Mouse (Mus musculus) megakaryocyte-erythroid progenitor cell, adult 5 weeks (primary cell): Measurements from ENCODE around the gene 2310061I04Rik. TPM values are rescaled to one million over a fixed set of nuclear protein-coding genes. Genes with fewer than 3 reads are reported as not detected.

Source experiments
- polyA plus RNA-seq: library from polyadenylated mRNA; stranded (reverse); fragments of >175 nt; gene quantifications from 2 replicates; pipeline ENCODE4 v1.2.3, GENCODE M21; 2012

2310061I04Rik gene
- 115 and 120 TPM in 2 replicates for polyA plus RNA-seq

DNA sequence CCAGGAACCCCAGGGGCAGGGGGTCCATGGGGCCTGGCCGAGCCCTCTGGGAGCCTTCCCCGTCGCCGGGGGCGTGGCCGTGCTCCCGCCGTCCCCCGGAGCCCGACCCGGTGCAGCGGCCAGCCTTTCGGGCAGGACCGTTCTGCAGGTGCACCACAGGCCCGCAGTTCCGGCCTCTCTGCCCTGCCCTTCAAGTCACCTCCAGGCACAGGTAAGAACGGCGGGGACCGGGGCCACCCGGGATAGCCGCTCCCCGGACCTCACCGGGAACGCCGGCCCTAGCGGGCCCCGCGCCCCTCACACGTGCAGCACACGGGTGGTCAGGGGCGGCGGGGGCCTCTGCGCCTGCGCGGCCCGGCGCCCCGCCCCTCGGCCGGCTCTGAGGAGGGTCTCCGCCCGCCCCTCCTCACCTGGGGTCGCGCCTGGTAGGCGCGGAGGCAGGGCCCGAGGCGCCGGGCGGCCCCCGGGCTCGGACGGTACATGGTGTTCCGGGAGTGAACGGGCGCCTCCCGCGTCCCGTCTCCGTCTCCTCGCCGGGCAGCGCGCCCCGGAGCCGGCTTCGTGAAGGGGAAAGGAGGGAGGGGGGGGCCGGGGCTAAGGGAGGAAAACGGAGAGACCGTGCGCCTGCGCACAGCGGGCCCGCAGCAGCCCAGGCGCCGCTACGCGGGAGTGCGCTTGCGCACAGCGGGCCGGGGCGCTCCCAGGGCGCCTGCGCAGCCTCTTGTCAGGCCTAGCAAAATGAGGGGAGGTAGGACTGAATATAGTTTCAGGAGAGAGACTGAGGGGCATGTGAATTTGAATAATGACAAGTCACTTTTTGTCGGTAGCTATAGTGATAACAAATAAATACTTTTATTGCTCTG, at the start of gene 2310061I04Rik:
Gene 2310061I04Rik (minus strand): TSS at position 651 of the 863 bp plus-strand sequence.

DNA sequence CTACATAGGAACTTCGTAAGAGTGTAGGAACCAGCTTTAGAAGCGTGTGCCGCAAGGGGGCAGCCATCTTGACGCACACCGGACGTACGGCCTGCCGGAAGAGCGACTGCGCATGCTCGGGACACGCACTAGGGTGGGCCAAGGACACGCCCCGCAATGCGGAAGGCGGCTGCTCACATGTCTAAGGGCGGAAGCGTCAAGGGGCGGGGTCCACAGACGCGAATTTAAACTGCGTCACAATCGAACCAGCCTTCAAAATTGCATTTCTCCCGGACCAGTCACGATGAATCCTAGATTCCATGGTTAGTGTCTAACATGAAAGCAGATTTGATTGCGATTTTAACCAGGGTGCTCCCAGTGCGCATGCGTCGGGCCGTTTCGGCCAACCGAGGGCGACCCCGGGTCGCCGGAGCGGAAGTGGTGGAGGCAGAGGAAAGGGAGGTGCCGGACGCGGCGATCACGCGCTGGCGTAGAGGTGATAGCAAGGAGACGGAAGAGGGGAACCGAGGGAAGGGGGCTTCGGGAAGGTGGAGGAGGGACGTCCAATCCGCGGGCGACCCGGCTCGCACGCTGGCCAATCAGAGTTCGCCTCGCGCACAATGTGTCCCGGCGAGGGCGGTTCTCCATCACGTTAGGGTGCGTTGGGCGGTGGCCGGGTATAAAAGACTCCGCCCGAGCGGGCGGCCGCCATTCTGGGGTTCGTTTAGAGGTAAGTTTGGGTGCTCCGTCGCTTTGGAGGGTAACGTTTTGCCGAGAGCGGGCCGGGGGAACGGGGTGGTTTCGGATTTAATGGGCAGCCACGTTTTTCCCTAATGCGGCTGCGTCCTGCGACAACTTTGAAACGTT, 19.3 kb upstream of the 2310061I04Rik start, which contains the start of the genes Mrps18b and Ppp1r10:
Gene Mrps18b (minus strand): TSS at position 93 of the 846 bp plus-strand sequence.
Gene Ppp1r10 (plus strand): TSS at position 138 of the 846 bp plus-strand sequence.

DNA sequence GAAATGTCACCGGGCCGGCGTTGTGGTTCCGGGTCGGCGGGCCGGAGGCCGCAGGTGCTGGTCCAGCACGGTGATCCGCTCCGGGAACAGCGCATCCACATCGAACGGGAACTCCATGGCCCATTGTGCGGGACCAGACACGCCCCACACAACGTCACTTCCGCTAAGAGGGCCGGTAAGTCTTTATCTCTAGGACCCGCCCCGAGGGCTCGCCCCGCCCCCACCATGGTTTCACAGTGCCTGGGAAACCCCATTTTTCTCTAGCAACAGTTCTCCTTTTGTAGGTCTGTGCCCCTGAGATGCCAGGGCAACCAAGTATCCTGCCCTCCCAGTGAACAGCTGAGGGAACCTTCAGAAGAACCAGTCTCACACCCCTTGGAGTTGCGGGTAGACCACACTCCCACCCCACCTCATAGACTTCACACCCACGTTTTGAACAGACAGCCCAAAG, 12.7 kb upstream of the 2310061I04Rik start, which contains the start of gene Atat1:
Gene Atat1 (minus strand): TSS at position 157 of the 451 bp plus-strand sequence.

DNA sequence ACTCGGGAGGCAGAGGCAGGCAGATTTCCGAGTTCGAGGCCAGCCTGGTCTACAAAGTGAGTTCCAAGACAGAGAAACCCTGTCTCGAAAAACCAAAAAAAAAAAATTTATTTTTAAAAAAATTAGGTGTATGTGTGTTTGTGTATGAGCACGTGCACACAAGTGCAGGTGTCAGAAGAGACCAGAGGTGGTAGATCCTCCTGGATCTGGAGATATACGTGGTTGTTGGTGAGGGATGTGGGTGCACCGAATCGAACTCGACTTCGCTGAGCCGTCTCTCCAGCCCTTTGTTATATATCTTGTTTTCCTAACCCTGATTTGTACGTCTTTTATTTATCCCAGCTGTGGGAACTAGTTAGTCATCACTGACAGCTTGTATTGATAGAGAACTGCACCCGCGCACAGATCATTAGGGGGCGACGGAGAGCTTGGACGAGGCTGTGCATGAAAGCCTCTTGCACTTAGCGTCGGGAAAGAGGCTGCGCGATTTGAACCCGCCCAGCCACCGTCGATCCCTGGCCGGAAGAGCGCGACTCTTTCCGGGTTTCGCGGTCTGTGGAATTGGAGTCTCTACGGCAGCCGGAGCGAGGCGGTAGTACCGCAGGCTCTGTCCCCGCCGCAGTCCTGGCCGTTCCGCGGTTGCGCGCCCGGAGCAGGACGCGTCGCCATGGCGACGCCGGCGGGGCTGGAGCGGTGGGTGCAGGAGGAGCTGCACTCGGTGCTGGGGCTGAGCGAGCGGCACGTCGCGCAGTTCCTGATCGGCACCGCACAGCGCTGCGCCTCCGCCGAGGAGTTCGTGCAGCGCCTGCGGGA, 17.8 kb downstream of the 2310061I04Rik start, which contains the start of gene Dhx16:
Gene Dhx16 (plus strand): TSS at position 575 of the 813 bp plus-strand sequence.

DNA sequence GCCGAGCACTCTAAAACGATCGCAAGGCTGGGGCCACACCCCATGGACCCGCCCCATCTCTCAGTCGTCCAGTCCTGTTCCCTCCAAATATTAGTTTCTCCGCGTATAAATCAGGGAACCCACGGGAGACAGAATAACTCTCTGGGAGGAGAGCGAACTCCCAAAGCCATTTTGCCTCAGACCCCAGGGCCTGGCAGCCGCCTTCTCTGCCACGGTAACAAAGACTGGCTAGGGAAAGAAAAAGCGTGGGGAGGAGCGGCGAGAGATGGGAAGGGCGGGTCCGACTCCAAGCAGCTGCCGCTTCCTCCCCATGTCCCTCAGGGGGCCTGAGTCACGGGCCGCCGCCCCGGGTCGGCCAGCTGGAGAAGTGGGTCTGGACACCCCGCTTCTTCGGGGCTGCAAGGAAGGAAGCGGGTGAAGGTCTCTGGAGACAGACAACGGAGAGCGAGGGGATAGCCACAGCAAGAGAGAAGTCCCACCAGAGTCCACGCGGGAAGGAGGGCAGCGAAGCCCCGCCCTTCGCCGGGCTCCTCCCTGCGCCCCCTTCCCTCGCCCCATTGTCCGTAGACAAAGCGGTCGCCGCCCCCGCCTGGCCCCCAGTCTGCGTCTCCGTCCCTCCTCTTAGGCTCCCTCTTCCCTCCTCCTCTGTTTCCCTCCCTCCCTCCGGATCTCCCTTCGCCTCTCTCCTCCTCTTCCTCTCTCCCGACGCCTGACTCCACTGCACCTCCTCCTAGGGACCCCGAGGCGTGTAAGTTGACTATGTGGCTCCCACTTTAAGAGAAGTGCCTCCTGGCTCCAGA, 31.6 kb downstream of the 2310061I04Rik start, which contains the start of gene Ppp1r18:
Gene Ppp1r18 (plus strand): TSS at position 113 of the 800 bp plus-strand sequence.

DNA sequence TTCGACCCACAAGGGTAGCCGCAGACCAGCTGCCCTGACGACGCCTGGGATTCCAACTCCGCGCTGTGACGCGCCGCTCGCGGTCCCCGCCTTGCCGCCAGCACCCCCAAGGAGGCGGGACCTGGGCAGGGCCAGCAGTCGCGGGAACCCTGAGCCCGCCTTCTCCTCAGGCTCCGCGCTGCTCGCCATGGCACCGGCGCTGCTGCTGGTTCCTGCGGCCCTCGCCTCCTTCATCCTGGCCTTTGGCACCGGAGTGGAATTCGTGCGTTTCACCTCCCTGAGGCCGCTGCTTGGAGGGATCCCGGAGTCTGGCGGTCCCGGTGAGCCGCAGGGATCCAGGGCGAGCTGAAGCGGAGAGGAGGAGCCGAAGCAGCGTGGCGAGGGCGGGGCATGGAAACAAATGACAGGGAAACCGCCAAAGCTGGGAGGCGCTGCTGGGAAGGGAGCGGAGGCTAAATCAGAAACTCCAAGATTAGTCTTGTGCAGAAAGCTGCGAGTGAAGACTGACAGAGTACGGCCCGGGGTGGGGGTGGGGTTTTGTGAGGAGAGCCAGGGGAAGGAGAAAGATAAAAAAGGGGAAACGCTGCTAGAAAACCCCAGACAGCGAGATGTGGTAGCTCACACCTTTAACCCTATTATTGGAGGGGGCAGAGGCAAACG, 35.9 kb downstream of the 2310061I04Rik start, which contains the start of gene Nrm:
Gene Nrm (plus strand): TSS at position 121 of the 660 bp plus-strand sequence.

Other genes starting within 250 kb of the 2310061I04Rik start
- gene Vars2, start 229.8 kb downstream of the 2310061I04Rik start, polyA plus RNA-seq = 112 TPM in 2 replicates
- gene Gtf2h4, start 223.7 kb downstream of the 2310061I04Rik start, polyA plus RNA-seq = 41.9 and 44.9 TPM in 2 replicates
- 0.49 and 0.79 TPM in 2 replicates for gene Ddr1, start 192.8 kb downstream of the 2310061I04Rik start, polyA plus RNA-seq
- 131 and 159 TPM in 2 replicates for gene Ier3, start 75.7 kb downstream of the 2310061I04Rik start, polyA plus RNA-seq
- gene Flot1, start 74.2 kb downstream of the 2310061I04Rik start, polyA plus RNA-seq = 86.8 and 112 TPM in 2 replicates
- 310 and 318 TPM in 2 replicates for gene Tubb5, start 59.1 kb downstream of the 2310061I04Rik start, polyA plus RNA-seq
- gene Mdc1, start 55.9 kb downstream of the 2310061I04Rik start, polyA plus RNA-seq = 20.6 and 21.4 TPM in 2 replicates
- gene Nrm, start 36.1 kb downstream of the 2310061I04Rik start, polyA plus RNA-seq = 36.4 and 39.2 TPM in 2 replicates
- 108 and 116 TPM in 2 replicates for gene Ppp1r18, start 31.8 kb downstream of the 2310061I04Rik start, polyA plus RNA-seq
- 55.5 and 78.6 TPM in 2 replicates for gene Dhx16, start 17.6 kb downstream of the 2310061I04Rik start, polyA plus RNA-seq
- 20.1 and 28.3 TPM in 2 replicates for gene Atat1, start 12.6 kb upstream of the 2310061I04Rik start, polyA plus RNA-seq
- 7.6 and 13.3 TPM in 2 replicates for gene Mrps18b, start 19.0 kb upstream of the 2310061I04Rik start, polyA plus RNA-seq
- gene Ppp1r10, start 19.0 kb upstream of the 2310061I04Rik start, polyA plus RNA-seq = 37.9 and 38.9 TPM in 2 replicates
- 147 and 199 TPM in 2 replicates for gene Abcf1, start 72.3 kb upstream of the 2310061I04Rik start, polyA plus RNA-seq
- gene Gnl1, start 82.4 kb upstream of the 2310061I04Rik start, polyA plus RNA-seq = 103 and 140 TPM in 2 replicates
- gene Prr3, start 82.8 kb upstream of the 2310061I04Rik start, polyA plus RNA-seq = 43.9 and 60.7 TPM in 2 replicates
- 0.94 and 2.0 TPM in 2 replicates for gene H2-T24, start 123.1 kb upstream of the 2310061I04Rik start, polyA plus RNA-seq
- gene H2-T23, start 135.4 kb upstream of the 2310061I04Rik start, polyA plus RNA-seq = 172 and 205 TPM in 2 replicates
- gene H2-T22, start 145.3 kb upstream of the 2310061I04Rik start, polyA plus RNA-seq = 22.4 and 24.0 TPM in 2 replicates
- 0.03 TPM in 1 of 2 replicates, not detected in the other for gene Gm6034, start 145.5 kb upstream of the 2310061I04Rik start, polyA plus RNA-seq
- gene Gm11127, start 160.9 kb upstream of the 2310061I04Rik start, polyA plus RNA-seq = 0.09 TPM in 1 of 2 replicates, not detected in the other
- 0.06 TPM in 1 of 2 replicates, not detected in the other for gene Gm19684, start 224.2 kb upstream of the 2310061I04Rik start, polyA plus RNA-seq
- gene Gm7030, start 232.0 kb upstream of the 2310061I04Rik start, polyA plus RNA-seq = not detected in 2 replicates